Mouse (Mus musculus) midbrain, embryonic 13.5 days (tissue): ENCODE results near the gene Whamm. TPM values are rescaled to one million over a fixed set of nuclear protein-coding genes. Genes with fewer than 3 reads are reported as not detected.

Experiments
- ATAC-seq: fragments of 200-750 bp; cut with Nextera tagmentation; 2 replicates; pipeline ENCODE4 v1.8.0; 2017; ENCODE audit warnings: mild to moderate bottlenecking, moderate TSS enrichment, moderate library complexity
- H3K27ac ChIP-seq: fragments of 300-500 bp; sonication (generic); 2 replicates; pipeline ENCODE4 v1.5.1; 2015; ENCODE audit warnings: inconsistent platforms, mild to moderate bottlenecking, moderate library complexity
- H3K27me3 ChIP-seq: fragments of 300-500 bp; sonication (generic); 2 replicates; pipeline ENCODE4 v1.6.1; 2015; ENCODE audit warnings: mild to moderate bottlenecking, inconsistent platforms
- H3K36me3 ChIP-seq: fragments of 300-500 bp; sonication (generic); 2 replicates; pipeline ENCODE4 v1.6.1; 2015; ENCODE audit warnings: mild to moderate bottlenecking, inconsistent platforms
- H3K4me1 ChIP-seq: fragments of 300-500 bp; sonication (generic); replicated peaks from 2 replicates; pipeline ENCODE4 v1.6.1; 2015; ENCODE audit warnings: inconsistent platforms
- H3K4me2 ChIP-seq: fragments of 300-500 bp; sonication (generic); replicated peaks from 2 replicates; pipeline ENCODE4 v1.6.1; 2015; ENCODE audit warnings: moderate library complexity, mild to moderate bottlenecking, inconsistent platforms
- H3K4me3 ChIP-seq: fragments of 300-500 bp; sonication (generic); replicated peaks from 2 replicates; pipeline ENCODE4 v1.5.1; 2015; ENCODE audit warnings: mild to moderate bottlenecking, inconsistent platforms
- H3K9ac ChIP-seq: fragments of 300-500 bp; sonication (generic); replicated peaks from 2 replicates; pipeline ENCODE4 v1.6.1; 2015; ENCODE audit warnings: mild to moderate bottlenecking, inconsistent platforms
- H3K9me3 ChIP-seq: fragments of 300-500 bp; sonication (generic); 2 replicates; pipeline ENCODE4 v1.6.1; 2016; ENCODE audit warnings: mild to moderate bottlenecking, inconsistent platforms
- WGBS: fragments of 180-500 bp; shearing (Covaris S2); methylation state at CpG from one replicate; pipeline ENCODE4 v1.1.7; 2015; 5-methylcytosine and 5-hydroxymethylcytosine counted together
- polyA plus RNA-seq: library from polyadenylated mRNA; unstranded; fragments of >200 nt; fragmentation: Nextera tagmentation; extraction: Ambion mirVana; gene quantifications from 2 replicates; pipeline ENCODE4 v1.2.1, GENCODE M21; 2015

The Whamm gene
- polyA plus RNA-seq, 1 experiment from 2014 or later: 5.5 TPM

DNA sequence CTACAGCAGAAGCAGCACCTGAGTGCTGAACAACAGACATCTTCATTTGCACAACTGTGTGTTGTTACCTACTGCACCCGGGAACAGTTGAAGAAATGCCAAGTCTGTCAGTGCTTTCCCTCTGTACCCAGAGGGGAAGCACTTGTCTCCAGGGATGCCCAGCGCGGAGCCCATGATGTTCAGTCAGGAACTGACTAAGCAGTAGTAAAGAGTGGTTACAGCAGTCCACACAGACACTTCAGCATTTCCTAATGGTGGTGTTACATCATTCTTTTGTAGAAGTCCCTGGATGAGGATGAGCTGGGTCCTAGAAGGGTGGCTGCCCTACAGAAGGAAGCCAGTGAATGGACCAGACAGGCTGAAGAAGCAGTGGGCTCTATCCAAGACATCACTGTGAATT, 6.8 kb downstream of the Whamm start:
- no peak overlapping the region for H3K4me3 ChIP-seq
- H3K27ac ChIP-seq: no peak overlapping the region
- H3K9me3 ChIP-seq: no peaks in the 10 kb centered on the region
- no peak overlapping the region for H3K9ac ChIP-seq
- no peak overlapping the region for H3K4me2 ChIP-seq
- peaks cover 6% of the 10 kb centered on the region for H3K4me1 ChIP-seq
- ATAC-seq: no peak
- WGBS: 95% methylated on average over 3 of the region's 3 CpGs
- H3K27me3 ChIP-seq: no peaks in the 10 kb centered on the region
- peaks cover 34% of the 10 kb centered on the region for H3K36me3 ChIP-seq

GRCm38 (mm10) chr7:81578413-81578812, 7.3 kb downstream of the Whamm start:
- no peak for ATAC-seq
- Histone ChIP-seq H3K4me2 (no peak overlapping the region), H3K4me1 (0 out of 2 replicates have a peak, but pooled peaks cover 1% of the 10 kb centered on the region), H3K27me3 (no peaks in the 10 kb centered on the region), H3K9ac (no peak overlapping the region), H3K36me3 (peaks cover 34% of the 10 kb centered on the region), H3K4me3 (no peak overlapping the region), H3K9me3 (no peaks in the 10 kb centered on the region), H3K27ac (no peak overlapping the region)
- 90% methylated on average over 7 of the region's 7 CpGs for WGBS

- Histone ChIP-seq H3K4me1 (no peaks in the 10 kb centered on the region), H3K4me3 (no peak overlapping the region), H3K4me2 (no peak overlapping the region), H3K27me3 (no peaks in the 10 kb centered on the region), H3K9ac (no peak overlapping the region), H3K27ac (no peak overlapping the region), H3K36me3 (peaks cover 34% of the 10 kb centered on the region), H3K9me3 (no peaks in the 10 kb centered on the region)
- no peak for ATAC-seq
- 94% methylated on average over 5 of the region's 5 CpGs for WGBS
These were observed 8.2 kb downstream of the Whamm start for GRCm38 (mm10) chr7:81579312-81579711.

- no peak overlapping the region for H3K27ac ChIP-seq
- H3K4me2 ChIP-seq: no peak overlapping the region
- H3K9me3 ChIP-seq: no peaks in the 10 kb centered on the region
- no peak overlapping the region for H3K4me3 ChIP-seq
- no peak overlapping the region for H3K9ac ChIP-seq
- 68% methylated on average over 3 of the region's 3 CpGs for WGBS
- H3K27me3 ChIP-seq: no peaks in the 10 kb centered on the region
- peaks cover 46% of the 10 kb centered on the region for H3K36me3 ChIP-seq
- no peak for ATAC-seq
- no peaks in the 10 kb centered on the region for H3K4me1 ChIP-seq
These were observed 12.4 kb downstream of the Whamm start for GRCm38 (mm10) chr7:81583512-81583911.

- H3K36me3 ChIP-seq: peaks cover 43% of the 10 kb centered on the region
- H3K4me1 ChIP-seq: no peaks in the 10 kb centered on the region
- H3K4me2 ChIP-seq: no peak overlapping the region
- ATAC-seq: no peak
- no peak overlapping the region for H3K27ac ChIP-seq
- WGBS: 91% methylated on average over 7 of the region's 7 CpGs
- no peak overlapping the region for H3K9ac ChIP-seq
- H3K4me3 ChIP-seq: no peak overlapping the region
- H3K9me3 ChIP-seq: no peaks in the 10 kb centered on the region
- H3K27me3 ChIP-seq: no peaks in the 10 kb centered on the region
These were observed 14.3 kb downstream of the Whamm start for GRCm38 (mm10) chr7:81585326-81585725.

DNA sequence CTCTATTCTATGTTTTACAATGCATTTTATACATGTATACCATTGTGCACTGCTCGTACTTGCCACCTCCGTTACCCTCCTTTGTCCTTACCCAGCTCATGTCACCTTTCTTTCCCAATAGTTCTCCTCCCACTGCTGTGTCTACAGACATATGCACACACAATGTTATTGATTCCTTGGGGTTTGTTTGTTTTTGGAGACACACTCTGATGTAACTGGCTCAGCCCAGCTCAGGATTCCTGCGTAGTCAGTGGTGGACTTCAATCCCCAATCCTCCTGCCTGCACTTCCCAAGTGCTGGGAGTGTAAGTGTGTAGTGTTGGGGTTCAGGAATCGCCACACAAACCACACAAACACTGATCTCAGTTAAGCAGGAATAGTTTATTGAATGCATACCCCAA, 16.2 kb downstream of the Whamm start:
- Histone ChIP-seq H3K4me3 (no peak overlapping the region), H3K4me2 (no peak overlapping the region), H3K9me3 (no peaks in the 10 kb centered on the region), H3K36me3 (peaks cover 54% of the 10 kb centered on the region), H3K27me3 (no peaks in the 10 kb centered on the region), H3K4me1 (no peaks in the 10 kb centered on the region), H3K27ac (no peak overlapping the region), H3K9ac (no peak overlapping the region)
- ATAC-seq: no peak
- WGBS: 79% methylated on average over 4 of the region's 4 CpGs

DNA sequence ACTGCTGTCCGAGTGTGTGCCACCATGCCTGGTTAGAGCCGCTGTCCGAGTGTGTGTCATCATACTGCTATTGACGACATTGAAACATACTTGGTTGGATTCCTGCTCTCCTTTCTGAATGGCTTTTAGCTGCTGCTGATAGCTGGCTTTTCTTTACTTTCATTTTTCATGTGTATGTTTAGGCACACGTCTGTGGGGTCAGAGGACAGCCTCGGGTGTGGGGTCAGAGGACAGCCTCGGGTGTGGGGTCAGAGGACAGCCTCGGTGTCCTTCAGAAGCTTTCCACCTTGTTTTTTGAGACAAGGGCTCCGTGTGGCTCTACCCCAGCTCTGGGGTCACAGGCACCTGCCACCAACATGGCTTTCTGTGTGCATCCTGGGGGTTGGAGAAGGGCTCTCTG, 21.6 kb downstream of the Whamm start:
- Histone ChIP-seq H3K9me3 (no peaks in the 10 kb centered on the region), H3K4me1 (no peaks in the 10 kb centered on the region), H3K4me2 (no peak overlapping the region), H3K27ac (no peak overlapping the region), H3K9ac (no peak overlapping the region), H3K27me3 (no peaks in the 10 kb centered on the region), H3K4me3 (no peak overlapping the region), H3K36me3 (peaks cover 81% of the 10 kb centered on the region)
- 83% methylated on average over 9 of the region's 9 CpGs for WGBS
- ATAC-seq: no peak

DNA sequence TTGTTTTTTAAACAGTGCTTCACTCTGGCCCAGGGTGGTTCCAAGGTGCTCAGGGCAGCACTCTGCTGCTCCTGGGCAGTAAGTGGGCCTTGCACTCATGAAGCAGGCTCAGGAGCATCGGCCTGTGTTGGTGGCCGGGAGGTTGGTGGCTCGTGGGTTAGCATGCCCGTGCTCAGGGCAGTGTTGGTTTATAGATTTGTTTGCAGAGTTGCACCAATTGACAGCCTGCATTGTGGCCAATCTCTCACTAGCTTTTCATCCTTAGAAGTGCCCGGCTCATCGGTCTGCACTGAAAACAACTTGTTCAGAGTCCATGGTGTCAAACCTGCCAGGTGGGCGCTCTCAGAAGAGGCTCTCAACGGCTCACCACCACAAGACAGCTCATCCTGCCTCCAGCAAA, 22.3 kb downstream of the Whamm start:
- ATAC-seq: no peak
- Histone ChIP-seq H3K4me3 (no peak overlapping the region), H3K4me1 (no peaks in the 10 kb centered on the region), H3K27me3 (no peaks in the 10 kb centered on the region), H3K27ac (no peak overlapping the region), H3K9me3 (no peaks in the 10 kb centered on the region), H3K4me2 (no peak overlapping the region), H3K36me3 (peaks cover 82% of the 10 kb centered on the region), H3K9ac (no peak overlapping the region)
- 90% methylated on average over 8 of the region's 8 CpGs for WGBS

GRCm38 (mm10) chr7:81595056-81595455, 24.0 kb downstream of the Whamm start:
- Histone ChIP-seq H3K9ac (no peak overlapping the region), H3K27ac (no peak overlapping the region), H3K9me3 (no peaks in the 10 kb centered on the region), H3K4me3 (no peak overlapping the region), H3K27me3 (no peaks in the 10 kb centered on the region), H3K36me3 (peaks cover 73% of the 10 kb centered on the region), H3K4me1 (no peaks in the 10 kb centered on the region), H3K4me2 (no peak overlapping the region)
- 93% methylated on average over 5 of the region's 5 CpGs for WGBS
- no peak for ATAC-seq

DNA sequence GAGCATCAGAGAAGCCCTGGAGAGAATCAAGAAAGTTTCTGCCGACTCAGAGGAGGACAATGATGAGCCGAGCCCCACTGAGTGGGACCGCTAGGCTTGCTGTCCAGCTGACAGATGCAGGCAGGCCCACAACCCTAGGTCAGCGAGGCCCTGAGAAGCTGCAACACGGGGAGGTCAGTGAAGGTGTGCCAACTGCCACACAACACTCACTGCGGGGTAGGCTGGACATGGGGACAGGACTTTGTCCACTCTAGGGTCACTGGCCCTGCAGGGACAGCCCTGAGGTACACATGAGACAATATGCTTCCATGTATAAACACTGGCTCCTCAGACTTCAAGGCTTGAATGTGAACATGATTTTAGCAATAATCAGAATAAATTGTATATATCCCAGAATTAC, 25.0 kb downstream of the Whamm start:
- WGBS: 85% methylated on average over 6 of the region's 6 CpGs
- ATAC-seq: no peak

DNA sequence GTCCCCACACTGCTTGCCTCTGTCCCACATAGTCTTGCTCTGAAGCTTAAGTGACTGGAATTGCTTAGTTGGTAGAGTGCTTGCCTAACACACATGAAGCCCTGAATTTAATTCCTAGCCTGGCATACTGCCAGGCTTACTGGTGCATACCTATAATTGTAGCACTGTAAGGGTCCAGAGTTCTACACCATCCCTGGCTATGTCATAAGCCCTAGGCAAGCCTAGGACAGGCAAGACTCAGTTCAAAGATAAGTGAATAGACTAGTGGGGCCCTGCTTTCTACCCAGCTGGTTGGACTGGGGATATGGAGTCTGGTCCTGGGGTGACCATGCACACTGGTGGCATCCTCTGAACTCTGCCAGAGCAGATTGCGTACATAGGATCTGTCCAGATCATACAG, 26.6 kb downstream of the Whamm start:
- 93% methylated on average over 1 of the region's 1 CpGs for WGBS
- Histone ChIP-seq H3K4me3 (no peak overlapping the region), H3K36me3 (peaks cover 56% of the 10 kb centered on the region), H3K27ac (no peak overlapping the region), H3K9ac (no peak overlapping the region), H3K9me3 (no peaks in the 10 kb centered on the region), H3K4me2 (no peak overlapping the region), H3K4me1 (no peaks in the 10 kb centered on the region), H3K27me3 (no peaks in the 10 kb centered on the region)
- no peak for ATAC-seq

More for the DNA sequence above, 25.0 kb downstream of the Whamm start:
- Histone ChIP-seq H3K9me3 (no peaks in the 10 kb centered on the region), H3K36me3 (peaks cover 71% of the 10 kb centered on the region), H3K4me3 (no peak overlapping the region), H3K9ac (no peak overlapping the region), H3K27ac (no peak overlapping the region), H3K4me2 (no peak overlapping the region), H3K4me1 (no peaks in the 10 kb centered on the region), H3K27me3 (no peaks in the 10 kb centered on the region)

GRCm38 (mm10) chr7:81599379-81600280, 28.6 kb downstream of the Whamm start:
- no peak overlapping the region for H3K9ac ChIP-seq
- H3K4me1 ChIP-seq: no peaks in the 10 kb centered on the region
- ATAC-seq: no peak
- H3K4me2 ChIP-seq: no peak overlapping the region
- H3K9me3 ChIP-seq: no peaks in the 10 kb centered on the region
- 77% methylated on average over 8 of the region's 8 CpGs for WGBS
- peaks cover 37% of the 10 kb centered on the region for H3K36me3 ChIP-seq
- no peaks in the 10 kb centered on the region for H3K27me3 ChIP-seq
- H3K27ac ChIP-seq: no peak overlapping the region
- no peak overlapping the region for H3K4me3 ChIP-seq

DNA sequence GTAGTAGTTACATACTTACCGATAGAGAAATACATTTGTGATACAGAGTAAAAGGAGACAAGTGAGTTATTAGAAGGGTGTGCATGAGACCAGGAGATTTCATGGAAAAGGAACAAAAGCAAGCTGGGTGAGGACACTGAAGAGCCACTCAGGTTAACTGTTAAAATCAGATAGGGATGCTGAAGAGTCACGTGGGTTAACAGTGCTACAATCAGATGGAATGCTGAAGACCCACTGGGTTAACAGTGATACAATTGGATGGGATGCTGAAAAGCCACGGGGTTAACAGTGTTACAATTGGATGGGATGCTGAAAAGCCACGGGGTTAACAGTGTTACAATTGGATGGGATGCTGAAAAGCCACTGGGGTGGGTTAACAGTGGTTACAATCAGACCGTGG, 33.9 kb downstream of the Whamm start:
- ATAC-seq: no peak
- Histone ChIP-seq H3K4me2 (no peak overlapping the region), H3K4me1 (no peaks in the 10 kb centered on the region), H3K9ac (no peak overlapping the region), H3K27me3 (no peaks in the 10 kb centered on the region), H3K36me3 (no peaks in the 10 kb centered on the region), H3K27ac (no peak overlapping the region), H3K9me3 (no peaks in the 10 kb centered on the region), H3K4me3 (no peak overlapping the region)
- 76% methylated on average over 5 of the region's 5 CpGs for WGBS
